Mouse (Mus musculus): ENCODE measurements around the gene Traf3. TPM values are rescaled to one million over a fixed set of nuclear protein-coding genes. Genes with fewer than 3 reads are reported as not detected.

The Traf3 gene
- polyA plus RNA-seq, 1 experiment from 2014 or later = 5.1 TPM

GRCm38 (mm10) chr12:111239930-111240329, 73.8 kb downstream of the Traf3 start:
- no peak overlapping the region for H3K27ac ChIP-seq
- H3K4me2 ChIP-seq = no peak overlapping the region
- no peaks in the 10 kb centered on the region for H3K27me3 ChIP-seq
- ATAC-seq (replicated peaks; ENCODE audit: insufficient number of reproducible peaks, insufficient read depth, low FRiP score, low read depth) = no peak
- H3K9me3 ChIP-seq (replicated peaks) = no peaks in the 10 kb centered on the region
- WGBS = 89% methylated on average over 10 of the region's 10 CpGs
- no peak overlapping the region for H3K9ac ChIP-seq
- H3K4me1 ChIP-seq (replicated peaks) = no peaks in the 10 kb centered on the region
- no peak overlapping the region for H3K4me3 ChIP-seq
- peaks cover 6% of the 10 kb centered on the region; the same call in 1 of the 2 replicates for H3K36me3 ChIP-seq

- no peak overlapping the region for H3K27ac ChIP-seq
- WGBS = 91% methylated on average over 6 of the region's 6 CpGs
- no peaks in the 10 kb centered on the region for H3K27me3 ChIP-seq
- no peaks in the 10 kb centered on the region for H3K4me1 ChIP-seq (replicated peaks)
- H3K4me2 ChIP-seq = no peak overlapping the region
- H3K9ac ChIP-seq = no peak overlapping the region
- no peak overlapping the region for H3K4me3 ChIP-seq
- H3K9me3 ChIP-seq (replicated peaks) = no peaks in the 10 kb centered on the region
- peaks cover 6% of the 10 kb centered on the region; the same call in 1 of the 2 replicates for H3K36me3 ChIP-seq
- ATAC-seq (replicated peaks; ENCODE audit: insufficient number of reproducible peaks, insufficient read depth, low FRiP score, low read depth) = no peak
These were observed 75.7 kb downstream of the Traf3 start for GRCm38 (mm10) chr12:111241916-111242315.

GRCm38 (mm10) chr12:111242346-111242745, 76.2 kb downstream of the Traf3 start:
- no peak overlapping the region for H3K27ac ChIP-seq
- 90% methylated on average over 5 of the region's 5 CpGs for WGBS
- H3K9me3 ChIP-seq (replicated peaks) = no peaks in the 10 kb centered on the region
- no peak overlapping the region for H3K4me3 ChIP-seq
- H3K36me3 ChIP-seq = peaks cover 6% of the 10 kb centered on the region; the same call in 1 of the 2 replicates
- no peak overlapping the region for H3K9ac ChIP-seq
- H3K27me3 ChIP-seq = no peaks in the 10 kb centered on the region
- H3K4me2 ChIP-seq = no peak overlapping the region
- no peaks in the 10 kb centered on the region for H3K4me1 ChIP-seq (replicated peaks)
- ATAC-seq (replicated peaks; ENCODE audit: insufficient number of reproducible peaks, insufficient read depth, low FRiP score, low read depth) = no peak

GRCm38 (mm10) chr12:111243733-111244132, 77.6 kb downstream of the Traf3 start:
- Histone ChIP-seq H3K4me1 (replicated peaks) (no peaks in the 10 kb centered on the region), H3K27me3 (no peaks in the 10 kb centered on the region), H3K4me3 (no peak overlapping the region), H3K4me2 (no peak overlapping the region), H3K9me3 (replicated peaks) (no peaks in the 10 kb centered on the region), H3K36me3 (peaks cover 6% of the 10 kb centered on the region; the same call in 1 of the 2 replicates), H3K9ac (no peak overlapping the region), H3K27ac (no peak overlapping the region)
- WGBS = 88% methylated on average over 12 of the region's 12 CpGs
- no peak for ATAC-seq (replicated peaks; ENCODE audit: insufficient number of reproducible peaks, insufficient read depth, low FRiP score, low read depth)

GRCm38 (mm10) chr12:111245070-111245469, 78.9 kb downstream of the Traf3 start:
- Histone ChIP-seq H3K4me1 (replicated peaks) (no peaks in the 10 kb centered on the region), H3K36me3 (peaks cover 6% of the 10 kb centered on the region; the same call in 1 of the 2 replicates), H3K4me2 (no peak overlapping the region), H3K4me3 (no peak overlapping the region), H3K9ac (no peak overlapping the region), H3K27ac (no peak overlapping the region), H3K9me3 (replicated peaks) (no peaks in the 10 kb centered on the region), H3K27me3 (no peaks in the 10 kb centered on the region)
- ATAC-seq (replicated peaks; ENCODE audit: insufficient number of reproducible peaks, insufficient read depth, low FRiP score, low read depth) = no peak
- WGBS = 89% methylated on average over 6 of the region's 6 CpGs

- Histone ChIP-seq H3K4me2 (no peak overlapping the region), H3K9ac (no peak overlapping the region), H3K4me3 (no peak overlapping the region), H3K9me3 (replicated peaks) (no peaks in the 10 kb centered on the region), H3K27ac (no peak overlapping the region), H3K36me3 (peaks cover 6% of the 10 kb centered on the region; the same call in 1 of the 2 replicates), H3K27me3 (no peaks in the 10 kb centered on the region), H3K4me1 (replicated peaks) (no peaks in the 10 kb centered on the region)
- ATAC-seq (replicated peaks; ENCODE audit: insufficient number of reproducible peaks, insufficient read depth, low FRiP score, low read depth) = no peak
- WGBS = 76% methylated on average over 9 of the region's 9 CpGs
These were observed 80.8 kb downstream of the Traf3 start for GRCm38 (mm10) chr12:111246808-111247464.

- H3K27ac ChIP-seq = no peak overlapping the region
- no peaks in the 10 kb centered on the region for H3K4me1 ChIP-seq (replicated peaks)
- no peaks in the 10 kb centered on the region for H3K9me3 ChIP-seq (replicated peaks)
- WGBS = 50% methylated on average over 3 of the region's 3 CpGs
- H3K9ac ChIP-seq = no peak overlapping the region
- no peak overlapping the region for H3K4me3 ChIP-seq
- no peak for ATAC-seq (replicated peaks; ENCODE audit: insufficient number of reproducible peaks, insufficient read depth, low FRiP score, low read depth)
- H3K27me3 ChIP-seq = no peaks in the 10 kb centered on the region
- H3K36me3 ChIP-seq = 0 out of 2 replicates have a peak, but pooled peaks cover under 1% of the 10 kb centered on the region
- H3K4me2 ChIP-seq = no peak overlapping the region
These were observed 82.9 kb downstream of the Traf3 start for GRCm38 (mm10) chr12:111249095-111249494.

- no peak overlapping the region for H3K4me2 ChIP-seq
- H3K9ac ChIP-seq = no peak overlapping the region
- ATAC-seq (replicated peaks; ENCODE audit: insufficient number of reproducible peaks, insufficient read depth, low FRiP score, low read depth) = no peak
- no peaks in the 10 kb centered on the region for H3K9me3 ChIP-seq (replicated peaks)
- H3K27ac ChIP-seq = no peak overlapping the region
- WGBS = 76% methylated on average over 8 of the region's 8 CpGs
- H3K4me1 ChIP-seq (replicated peaks) = no peaks in the 10 kb centered on the region
- no peak overlapping the region for H3K4me3 ChIP-seq
- no peaks in the 10 kb centered on the region for H3K36me3 ChIP-seq
- H3K27me3 ChIP-seq = no peaks in the 10 kb centered on the region
These were observed 83.9 kb downstream of the Traf3 start for GRCm38 (mm10) chr12:111250116-111250515.

GRCm38 (mm10) chr12:111251227-111251626, 85.1 kb downstream of the Traf3 start:
- Histone ChIP-seq H3K9me3 (replicated peaks) (no peaks in the 10 kb centered on the region), H3K9ac (no peak overlapping the region), H3K36me3 (no peaks in the 10 kb centered on the region), H3K4me3 (no peak overlapping the region), H3K4me2 (no peak overlapping the region), H3K27ac (no peak overlapping the region), H3K27me3 (no peaks in the 10 kb centered on the region), H3K4me1 (replicated peaks) (no peaks in the 10 kb centered on the region)
- ATAC-seq (replicated peaks; ENCODE audit: insufficient number of reproducible peaks, insufficient read depth, low FRiP score, low read depth) = no peak
- WGBS = 58% methylated on average over 9 of the region's 9 CpGs

GRCm38 (mm10) chr12:111263650-111264049, 97.5 kb downstream of the Traf3 start:
- 93% methylated on average over 16 of the region's 16 CpGs for WGBS
- no peak overlapping the region for H3K4me2 ChIP-seq
- peaks cover 15% of the 10 kb centered on the region; the same call in 1 of the 2 replicates for H3K36me3 ChIP-seq
- H3K27me3 ChIP-seq = 0 out of 2 replicates have a peak, but pooled peaks cover 3% of the 10 kb centered on the region
- H3K9ac ChIP-seq = no peak overlapping the region
- no peak; the same call in 1 of the 2 replicates for ATAC-seq (replicated peaks; ENCODE audit: insufficient number of reproducible peaks, insufficient read depth, low FRiP score, low read depth)
- H3K9me3 ChIP-seq (replicated peaks) = no peaks in the 10 kb centered on the region
- no peaks in the 10 kb centered on the region for H3K4me1 ChIP-seq (replicated peaks)
- no peak overlapping the region for H3K4me3 ChIP-seq
- no peak overlapping the region for H3K27ac ChIP-seq

- Histone ChIP-seq H3K4me2 (no peak overlapping the region), H3K27me3 (peaks cover 16% of the 10 kb centered on the region), H3K36me3 (peaks cover 15% of the 10 kb centered on the region; the same call in 1 of the 2 replicates), H3K4me3 (no peak overlapping the region), H3K4me1 (replicated peaks) (no peaks in the 10 kb centered on the region), H3K9me3 (replicated peaks) (no peaks in the 10 kb centered on the region), H3K27ac (no peak overlapping the region), H3K9ac (no peak overlapping the region)
- WGBS = 64% methylated on average over 5 of the region's 5 CpGs
- ATAC-seq (replicated peaks; ENCODE audit: insufficient number of reproducible peaks, insufficient read depth, low FRiP score, low read depth) = no peak
These were observed 99.0 kb downstream of the Traf3 start for GRCm38 (mm10) chr12:111265212-111265611.

GRCm38 (mm10) chr12:111266592-111266991, 100.4 kb downstream of the Traf3 start:
- H3K9me3 ChIP-seq (replicated peaks) = no peaks in the 10 kb centered on the region
- peaks cover 12% of the 10 kb centered on the region; the same call in 1 of the 2 replicates for H3K36me3 ChIP-seq
- no peak overlapping the region for H3K4me3 ChIP-seq
- no peak overlapping the region for H3K4me2 ChIP-seq
- no peak for ATAC-seq (replicated peaks; ENCODE audit: insufficient number of reproducible peaks, insufficient read depth, low FRiP score, low read depth)
- no peak overlapping the region for H3K27ac ChIP-seq
- H3K9ac ChIP-seq = no peak overlapping the region
- WGBS = 85% methylated on average over 12 of the region's 12 CpGs
- H3K4me1 ChIP-seq (replicated peaks) = peaks cover 9% of the 10 kb centered on the region
- peaks cover 29% of the 10 kb centered on the region for H3K27me3 ChIP-seq

Measured in heart, embryonic 15.5 days (tissue).